Mouse (Mus musculus) megakaryocyte, embryonic 14.5 days (primary cell): Measurements from ENCODE around the gene Gm45618.

Experiments used
- FLI1 ChIP-seq: IDR thresholded peaks from 2 replicates; pipeline ENCODE4 v1.6.1; 2012; ENCODE audit warnings: low read length, inconsistent platforms, mixed read lengths
- GATA1 ChIP-seq: IDR thresholded peaks from 3 replicates; pipeline ENCODE4 v1.6.1; 2012; ENCODE audit warnings: mixed read lengths, low read length, inconsistent platforms, borderline replicate concordance

- TF ChIP-seq GATA1 (no peak), FLI1 (no peak)
Observed at GRCm38 (mm10) chr7:142119632-142120031, 897 bp downstream of the Gm45618 start.
